Mouse (Mus musculus) liver, embryonic 14.5 days (tissue): Measurements from ENCODE around the gene Tada2a.

Source experiments
- CTCF ChIP-seq: IDR thresholded peaks from 2 replicates; pipeline ENCODE4 v1.5.1; 2016; ENCODE audit warnings: antibody characterized with exemption, low read depth, control low read depth
- EP300 ChIP-seq: IDR thresholded peaks from 2 replicates; pipeline ENCODE4 v1.6.1; 2016; ENCODE audit warnings: antibody characterized with exemption, low read depth

GRCm38 (mm10) chr11:84121051-84121956, 8.1 kb downstream of the Tada2a start:
- TF ChIP-seq EP300: no peak
- TF ChIP-seq CTCF: no peak
